Mouse (Mus musculus) myocyte (in vitro differentiated cells): ENCODE measurements at regions not wholly inside any gene's neighbourhood (a gene's known extent, or its start where the extent isn't known, plus 50 kb on each side); places are given as distances from the start of the nearest gene placed in this dataset.

Experiments used
- CEBPB ChIP-seq: IDR thresholded peaks from 2 replicates; pipeline ENCODE4 v1.6.1; 2011; ENCODE audit warnings: mild to moderate bottlenecking, moderate library complexity; ENCODE audit not compliant: poor library complexity, insufficient read depth, severe bottlenecking
- MAX ChIP-seq: IDR thresholded peaks from one replicate; pipeline ENCODE4 v1.6.1; 2011; ENCODE audit warnings: low read depth, mild to moderate bottlenecking, control low read depth
- MYOD1 ChIP-seq, 3 experiments: IDR thresholded peaks; one replicate each; pipeline ENCODE4 v1.6.1; 2011; ENCODE audit warnings: control low read depth in 2 of 3, low read depth in 2 of 3, mild to moderate bottlenecking in 2 of 3, moderate library complexity in 1 of 3; ENCODE audit not compliant: insufficient read length in 2 of 3, control insufficient read depth in 1 of 3
- MYOG ChIP-seq, 3 experiments: IDR thresholded peaks; one replicate each; pipeline ENCODE4 v1.6.1; 2011; ENCODE audit warnings: control low read depth in 2 of 3, low read depth in 2 of 3, mild to moderate bottlenecking in 2 of 3; ENCODE audit not compliant: insufficient read length in 2 of 3, control insufficient read depth in 1 of 3, insufficient read depth in 1 of 3
- POLR2A ChIP-seq: IDR thresholded peaks from one replicate; pipeline ENCODE4 v1.6.1; 2011; ENCODE audit warnings: low read depth, mild to moderate bottlenecking, control low read depth, moderate library complexity; ENCODE audit not compliant: insufficient read length
- REST ChIP-seq: IDR thresholded peaks from one replicate; pipeline ENCODE4 v1.6.1; 2011; ENCODE audit warnings: mild to moderate bottlenecking, control low read depth, moderate library complexity; ENCODE audit not compliant: insufficient read depth, insufficient read length
- SRF ChIP-seq: IDR thresholded peaks from one replicate; pipeline ENCODE4 v1.6.1; 2011; ENCODE audit warnings: low read depth; ENCODE audit not compliant: control insufficient read depth, insufficient read length
- USF1 ChIP-seq: IDR thresholded peaks from one replicate; pipeline ENCODE4 v1.6.1; 2011; ENCODE audit warnings: low read depth, mild to moderate bottlenecking, control low read depth, moderate library complexity

- no peak for TF ChIP-seq POLR2A
- no peak for TF ChIP-seq MAX
- TF ChIP-seq MYOG (IDR thresholded peaks at IDR 0.05; ENCODE audit: control insufficient read depth in 1 of 3, insufficient read depth in 1 of 3, insufficient read length in 2 of 3, low read depth in 2 of 3), result no peak
- TF ChIP-seq USF1, result no peak
- TF ChIP-seq MYOD1 (IDR thresholded peaks at IDR 0.05; ENCODE audit: control insufficient read depth in 1 of 3, insufficient read length in 2 of 3, low read depth in 2 of 3), result no peak
- TF ChIP-seq SRF, result no peak
- TF ChIP-seq REST, result no peak
- no peak for TF ChIP-seq CEBPB
These were observed 280.2 kb upstream of the Gpr149 start for GRCm38 (mm10) chr3:62885104-62885503.
